22 mouse cellular contexts compared by ENCODE assay signal in the genomic region with DNA sequence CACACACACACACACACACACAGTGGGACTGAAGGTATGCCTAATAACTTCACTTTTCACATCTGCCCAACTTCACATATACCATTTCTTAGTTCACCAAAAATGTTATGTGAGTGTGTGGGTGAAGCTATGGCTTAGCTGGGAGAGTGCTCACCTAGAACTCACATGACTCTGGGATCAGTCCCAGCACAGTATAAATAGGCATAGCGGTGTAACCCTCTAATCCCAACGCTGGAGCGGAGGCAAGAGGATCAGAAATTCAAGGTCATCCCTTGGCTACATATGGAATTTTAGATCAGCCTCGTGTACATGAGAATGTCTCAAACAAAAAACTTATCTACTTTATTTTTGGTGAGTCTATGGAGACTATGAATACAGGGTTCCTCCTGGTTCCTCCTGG.
A peak's percentile ranks its signal among the peaks of the same experiment; 100 is the strongest.
DNase-seq lines count a peak whose midpoint lies in the region; ATAC-seq and TF ChIP-seq lines count a peak whose summit lies in the region.
"Had no signal": no experiment of that assay in that cellular context is flagged by ENCODE, and none has a peak within 500 bp of the region (broad histone marks: within the 10 kb centered on the region; RNA-seq: fewer than 3 reads in every experiment).

No protein-coding gene starts in this region.

- peaks cover 49% of the 10 kb centered on the region for H3K4me1 ChIP-seq in heart, embryonic 12.5 days (replicated peaks)
- H3K4me1 ChIP-seq: limb, embryonic 12.5 days had no signal

- TF ChIP-seq CTCF in layer of hippocampus, adult 2 months (conservative IDR thresholded peaks at IDR 0.05) = no peak

- peak overlapping the region; percentile 4; the same call in 1 of the 2 replicates for H3K27ac ChIP-seq in layer of hippocampus, adult 2 months
- H3K27ac ChIP-seq in heart, embryonic 12.5 days (ENCODE audit: poor library complexity, severe bottlenecking) = peak overlapping the region; percentile 88
- H3K27ac ChIP-seq in macrophage = peak overlapping the region; percentile 27; the same call in 1 of the 2 replicates
- H3K27ac ChIP-seq: limb, embryonic 12.5 days had no signal

- no peak overlapping the region for H3K4me3 ChIP-seq in layer of hippocampus, adult 2 months
- no peak overlapping the region for H3K4me3 ChIP-seq in heart, embryonic 12.5 days
- H3K4me3 ChIP-seq in macrophage (ENCODE audit: inconsistent target) = no peak overlapping the region
- H3K4me3 ChIP-seq: forebrain, embryonic 15.5 days; left cerebral cortex, adult 2 months; limb, embryonic 12.5 days; liver, embryonic 15.5 days had no signal

- H3K36me3 ChIP-seq in heart, embryonic 12.5 days = no peaks in the 10 kb centered on the region
- no peaks in the 10 kb centered on the region for H3K36me3 ChIP-seq in macrophage (ENCODE audit: inconsistent target)
- H3K36me3 ChIP-seq: forebrain, embryonic 15.5 days; limb, embryonic 12.5 days; liver, embryonic 15.5 days had no signal

- no peak overlapping the region for H3K9ac ChIP-seq in heart, embryonic 12.5 days
- H3K9ac ChIP-seq: forebrain, embryonic 15.5 days; hindbrain, embryonic 14.5 days; limb, embryonic 12.5 days; liver, embryonic 15.5 days had no signal

- no peaks in the 10 kb centered on the region for H3K27me3 ChIP-seq in heart, embryonic 12.5 days (replicated peaks)
- H3K27me3 ChIP-seq: forebrain, embryonic 15.5 days; limb, embryonic 12.5 days; liver, embryonic 15.5 days; megakaryocyte, embryonic 14.5 days had no signal

- DNase-seq in gastrocnemius, adult 18-20 months (ENCODE audit: low spot score) = peak; percentile 60
- no peak for DNase-seq in gastrocnemius, postnatal 10 days
- no peak for DNase-seq in layer of hippocampus, adult 2 months (ENCODE audit: low spot score in 2 of 2)
- no peak for DNase-seq in layer of hippocampus, adult 9-11 months
- no peak for DNase-seq in right cerebral cortex, postnatal 25 days
- no peak for DNase-seq in cerebellum, postnatal 36 days
- DNase-seq: adrenal gland, adult 8-10 months; embryo, embryonic 11 days; kidney, adult 8-10 months; kidney, postnatal 25 days; right cerebral cortex, adult 18-20 months; spleen, adult 18-20 months; thymus, postnatal 36 days had no signal

- 53% methylated on average over 4 of the region's 4 CpGs for WGBS in heart, embryonic 12.5 days
- 91% methylated on average over 4 of the region's 4 CpGs for WGBS in macrophage (ENCODE audit: missing documents)

- no peaks in the 10 kb centered on the region for H3K9me3 ChIP-seq in heart, embryonic 12.5 days (replicated peaks)
- H3K9me3 ChIP-seq: forebrain, embryonic 15.5 days; limb, embryonic 12.5 days; liver, embryonic 15.5 days; megakaryocyte, embryonic 14.5 days had no signal

- H3K4me2 ChIP-seq in heart, embryonic 12.5 days = peak overlapping the region; percentile 22
- H3K4me2 ChIP-seq: forebrain, embryonic 15.5 days; hindbrain, embryonic 14.5 days; limb, embryonic 12.5 days; liver, embryonic 15.5 days had no signal

- peak; percentile 45; the same call in 1 of the 2 replicates for ATAC-seq in heart, embryonic 12.5 days (ENCODE audit: insufficient number of reproducible peaks, low FRiP score)
- ATAC-seq: forebrain, embryonic 15.5 days; midbrain, embryonic 16.5 days had no signal

- H3K79me2 ChIP-seq in macrophage (ENCODE audit: inconsistent target) = peaks cover 62% of the 10 kb centered on the region; the same call in 1 of the 2 replicates

Comparison
In these comparisons a context has a peak if more than half of its experiments do, and no peak if none do; other contexts are left out.
1. H3K27ac ChIP-seq: peak in every context shown above with its lines; median percentile 88 in heart, embryonic 12.5 days; 27 in macrophage; 4 in layer of hippocampus, adult 2 months.